Mouse (Mus musculus) kidney, postnatal 14 days (tissue): ENCODE data around the gene Wbp11.
"Not testable (repeated sequence)": the region's sequence is repeated elsewhere in the genome, so short reads cannot be mapped to it uniquely, and the experiment has no call there.

Source experiments
- DNase-seq: peaks from one replicate; pipeline ENCODE4 v3.0.0; 2022; ENCODE audit warnings: mixed read lengths

Gene Wbp11

DNA sequence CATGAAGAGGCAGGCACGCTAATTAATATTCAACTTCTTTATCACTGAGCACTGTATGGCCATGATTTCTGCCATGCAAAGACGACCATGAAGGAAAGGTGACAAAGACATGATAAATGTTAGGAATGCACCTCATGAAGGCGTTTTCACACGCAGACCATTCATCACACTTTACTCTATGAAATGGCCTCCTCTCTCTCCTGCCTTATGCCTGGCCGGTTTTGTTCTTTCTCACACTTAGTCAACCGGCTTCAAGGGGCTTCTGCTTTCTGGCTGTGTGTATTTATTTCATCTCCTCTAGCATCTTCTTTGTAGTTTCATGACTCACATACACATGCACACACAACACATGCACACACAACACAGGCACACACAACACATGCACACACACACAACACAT is 26.8 kb downstream of the Wbp11 start:
- no peak for DNase-seq

DNA sequence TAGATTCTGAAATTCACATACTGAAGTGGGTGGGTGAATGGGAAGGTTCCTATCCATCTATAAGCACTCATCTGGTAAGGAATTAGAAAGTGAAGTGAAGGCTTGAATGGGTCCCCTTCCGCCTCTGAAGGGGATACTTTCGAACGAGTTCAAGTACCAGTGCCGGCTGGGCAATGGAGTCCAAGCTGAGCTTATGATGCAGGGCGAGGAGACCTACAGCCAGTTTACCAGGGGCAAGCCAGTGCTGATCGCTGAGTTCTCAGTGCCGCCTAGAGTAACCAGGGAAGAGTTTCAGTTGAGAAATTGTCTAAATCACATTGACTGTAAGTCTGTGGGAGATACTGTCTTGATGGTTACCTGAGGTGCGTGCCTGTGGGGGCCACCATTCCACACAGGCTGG is 27.3 kb downstream of the Wbp11 start:
- DNase-seq = no peak

DNA sequence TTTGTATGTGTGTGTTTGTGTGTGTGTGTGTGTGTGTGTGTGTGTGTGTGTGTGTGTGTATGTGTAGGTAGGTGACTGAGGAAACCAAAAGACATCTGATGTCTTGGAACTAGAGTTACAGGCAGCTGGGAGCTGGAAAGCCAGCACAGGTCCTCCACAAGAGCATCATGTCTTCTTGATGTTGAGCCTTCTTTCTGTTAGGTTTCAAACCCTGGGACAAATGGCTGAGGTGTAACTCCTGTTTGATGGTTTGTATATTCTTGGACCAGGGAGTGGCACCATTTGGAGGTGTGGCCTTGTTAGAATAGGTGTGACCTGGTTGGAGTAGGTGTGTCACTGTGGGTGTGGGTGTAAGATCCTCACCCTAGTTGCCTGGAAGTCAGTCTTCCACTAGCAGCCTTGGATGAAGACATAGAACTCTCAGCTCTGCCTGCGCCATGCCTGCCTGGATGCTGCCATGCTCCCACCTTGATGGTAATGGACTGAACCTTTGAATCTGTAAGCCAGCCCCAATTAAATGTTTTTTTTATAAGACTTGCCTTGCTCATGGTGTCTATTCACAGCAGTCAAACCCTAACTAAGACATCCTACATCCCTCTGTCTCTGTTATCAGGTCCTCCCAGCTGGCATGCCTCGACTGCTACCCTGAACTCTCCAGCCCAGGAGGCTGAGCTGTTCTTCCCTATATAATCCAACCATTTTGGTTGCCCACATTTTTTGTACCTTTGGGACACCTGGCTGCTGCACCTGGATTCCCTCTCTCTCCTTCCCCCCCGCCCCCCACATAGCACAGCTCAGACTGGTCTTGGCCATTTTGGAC is 29.9 kb downstream of the Wbp11 start:
- not testable (repeated sequence) for DNase-seq

DNA sequence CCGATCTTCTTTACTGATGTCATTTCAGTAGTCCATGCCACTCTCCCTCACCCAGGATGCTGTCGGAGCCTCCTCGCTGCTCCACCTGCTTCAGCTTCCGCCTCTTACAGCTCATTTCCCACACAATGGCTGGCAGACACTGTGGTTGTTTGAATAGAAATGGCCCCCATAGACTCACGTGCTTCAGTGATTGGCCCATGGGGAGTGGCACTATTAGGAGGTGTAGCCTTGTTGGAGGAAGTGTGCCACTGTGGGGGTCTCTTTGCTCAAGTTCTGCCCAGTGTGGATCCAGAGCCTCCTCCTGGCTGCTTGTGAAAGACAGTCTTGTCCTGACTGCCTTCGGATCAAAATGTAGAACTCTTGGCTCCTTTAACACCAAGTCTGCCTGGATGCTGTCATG is 32.2 kb downstream of the Wbp11 start:
- DNase-seq = no peak

DNA sequence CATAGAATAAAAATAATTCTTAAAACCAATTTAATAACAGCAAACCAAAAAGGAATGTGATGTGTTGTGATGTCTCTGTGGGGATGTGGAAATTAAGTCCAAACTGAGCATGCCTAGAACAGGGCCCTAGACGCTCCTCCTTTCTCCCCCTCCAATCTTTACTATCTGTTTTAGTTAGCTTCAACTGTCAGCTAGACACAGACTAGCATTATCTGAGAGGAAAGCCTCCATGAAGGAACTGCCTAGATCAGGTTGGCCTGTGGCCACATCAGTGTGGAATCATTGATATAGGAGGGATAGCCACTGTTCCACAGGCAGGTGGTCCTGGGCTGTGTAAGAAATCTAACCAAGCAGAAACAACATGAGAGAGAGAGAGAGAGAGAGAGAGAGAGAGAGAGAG is 32.9 kb downstream of the Wbp11 start:
- DNase-seq = no peak

DNA sequence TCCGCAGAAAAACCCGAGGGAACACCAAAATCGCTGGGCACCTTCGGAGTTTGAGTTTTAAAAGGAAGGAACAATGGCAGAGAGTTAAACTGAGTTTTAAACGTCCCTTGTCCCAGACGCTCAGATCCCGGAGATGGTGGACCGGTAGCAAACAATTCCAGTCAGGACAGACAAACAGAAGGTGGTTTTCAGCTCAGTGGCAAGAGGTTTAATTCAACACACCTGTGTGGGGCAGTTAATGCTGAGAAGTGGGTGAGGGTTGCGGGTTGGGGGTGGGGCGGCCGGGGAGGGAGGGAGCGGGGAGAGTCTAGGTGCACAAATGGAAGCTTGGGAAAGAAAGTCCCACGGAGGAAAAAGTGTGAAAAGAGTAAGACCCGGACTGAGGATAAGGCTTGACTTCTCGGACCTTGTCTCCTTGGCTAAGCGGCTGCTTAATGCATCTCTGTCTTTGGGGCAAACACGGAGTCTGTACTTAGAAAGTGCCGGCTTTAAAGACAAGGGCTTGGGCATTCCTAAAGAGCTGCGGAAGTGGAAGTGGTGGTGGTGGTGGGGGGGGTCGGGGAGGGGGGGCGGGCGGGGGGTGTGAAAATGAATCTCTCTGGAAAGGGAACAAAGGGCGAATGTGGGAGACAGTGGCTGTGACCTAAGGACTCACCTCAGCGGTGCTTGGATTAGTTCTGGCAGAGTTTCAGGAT is 34.1 kb downstream of the Wbp11 start:
- DNase-seq = no peak

DNA sequence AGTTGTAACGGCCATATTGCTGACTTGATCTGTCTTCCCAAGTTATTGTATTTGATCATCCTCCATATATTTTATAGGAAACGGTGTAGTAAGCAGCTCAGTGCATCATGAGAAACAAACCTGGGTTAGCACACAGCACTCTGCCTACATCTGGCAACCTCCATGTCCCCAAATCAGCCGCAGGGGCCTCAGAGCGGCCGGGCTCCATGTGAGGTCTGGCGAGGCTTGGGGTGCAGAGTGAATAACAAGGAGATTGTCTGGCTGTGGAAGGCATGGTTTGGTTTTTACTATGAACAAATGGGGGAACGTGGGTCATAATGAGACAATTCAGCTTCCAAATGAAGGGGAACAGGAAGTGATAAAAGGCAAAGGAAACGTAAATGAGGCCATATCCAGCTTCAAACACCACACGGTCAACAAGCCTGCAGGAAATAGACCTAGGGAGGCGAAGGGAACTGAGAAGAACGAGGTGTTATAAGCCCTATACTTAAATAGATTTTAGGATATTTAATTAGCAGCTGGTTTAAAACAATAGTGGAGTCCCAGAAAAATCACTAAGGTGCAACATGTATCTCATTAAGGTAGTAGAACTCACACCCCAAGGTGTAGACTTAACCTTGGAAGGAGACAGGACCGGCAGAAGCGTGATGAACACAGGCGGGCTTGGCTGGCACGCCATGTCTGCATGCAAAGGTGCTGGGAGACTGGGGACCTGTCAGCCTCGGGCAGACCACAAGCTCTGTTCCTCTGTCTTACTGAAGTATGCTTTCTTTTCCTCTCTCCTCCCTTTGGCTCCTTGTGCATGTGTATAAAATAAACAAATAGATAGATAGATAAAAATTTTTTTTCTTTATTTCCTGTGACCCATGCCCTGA is 34.9 kb downstream of the Wbp11 start:
- no peak for DNase-seq

DNA sequence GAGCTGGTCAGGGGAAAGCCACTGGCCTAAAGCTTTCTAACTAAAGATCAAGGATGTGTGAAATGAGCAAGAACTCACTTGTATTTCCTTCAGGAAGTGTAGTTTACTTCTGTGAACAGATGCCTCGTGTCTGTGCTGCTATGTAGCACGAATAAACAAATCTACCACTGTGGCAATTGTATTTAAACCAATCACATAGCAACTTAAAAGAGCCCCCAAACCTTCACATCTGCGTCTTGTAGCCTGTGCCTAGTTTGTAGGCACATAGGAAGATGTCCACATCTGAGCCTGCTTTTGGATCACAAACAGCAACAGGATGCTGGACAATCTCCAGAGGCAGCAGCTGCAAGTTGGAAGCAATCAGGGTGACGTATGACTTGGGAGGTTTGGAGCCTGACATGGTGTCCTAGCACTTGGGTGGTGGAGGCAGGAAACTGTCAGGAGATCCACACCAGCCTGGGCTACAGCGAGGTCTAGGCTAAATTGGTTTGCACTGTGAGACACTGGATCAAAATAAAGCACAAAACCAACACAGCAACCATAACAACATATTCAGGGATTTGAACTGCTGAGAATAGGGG is 38.6 kb downstream of the Wbp11 start:
- DNase-seq = peak; percentile 80

DNA sequence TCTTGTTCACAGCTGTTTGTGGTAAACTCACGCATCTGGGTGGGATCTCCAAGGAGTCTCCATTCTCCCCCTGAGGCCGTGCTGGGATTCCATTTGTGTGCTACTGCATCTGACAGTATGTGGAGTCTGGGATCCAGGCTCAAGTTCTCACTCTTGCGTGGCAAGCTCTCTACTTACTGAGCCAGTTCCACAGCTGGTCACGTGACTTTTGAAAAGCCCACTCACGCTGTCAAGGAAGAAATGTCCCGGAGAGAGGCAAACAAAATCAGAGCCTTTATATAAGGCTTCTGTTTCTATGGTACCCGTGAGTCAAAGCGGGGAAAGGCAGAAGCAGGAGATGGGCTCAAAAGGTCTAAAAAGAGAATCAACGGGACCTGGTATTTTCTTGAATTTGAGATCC is 45.3 kb downstream of the Wbp11 start:
- no peak for DNase-seq

DNA sequence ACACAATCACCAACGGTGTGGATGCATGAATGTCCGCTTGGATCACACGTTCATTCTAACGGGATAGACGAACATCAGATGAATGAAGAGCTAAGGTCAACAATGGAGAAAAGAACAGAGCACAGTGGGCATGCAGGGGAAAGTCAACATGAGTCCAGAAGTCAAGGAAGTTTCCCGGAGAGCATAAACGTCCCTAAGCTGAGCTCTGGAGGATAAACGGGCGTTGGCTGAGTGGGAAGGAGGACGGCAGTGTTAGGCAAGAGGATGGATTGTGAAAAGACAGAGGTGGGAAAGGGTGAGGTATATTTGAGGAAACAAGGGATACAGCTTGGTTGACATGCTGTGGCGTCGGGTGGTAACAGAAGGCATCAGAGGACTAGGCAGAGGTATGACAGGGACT is 45.9 kb downstream of the Wbp11 start:
- no peak for DNase-seq

DNA sequence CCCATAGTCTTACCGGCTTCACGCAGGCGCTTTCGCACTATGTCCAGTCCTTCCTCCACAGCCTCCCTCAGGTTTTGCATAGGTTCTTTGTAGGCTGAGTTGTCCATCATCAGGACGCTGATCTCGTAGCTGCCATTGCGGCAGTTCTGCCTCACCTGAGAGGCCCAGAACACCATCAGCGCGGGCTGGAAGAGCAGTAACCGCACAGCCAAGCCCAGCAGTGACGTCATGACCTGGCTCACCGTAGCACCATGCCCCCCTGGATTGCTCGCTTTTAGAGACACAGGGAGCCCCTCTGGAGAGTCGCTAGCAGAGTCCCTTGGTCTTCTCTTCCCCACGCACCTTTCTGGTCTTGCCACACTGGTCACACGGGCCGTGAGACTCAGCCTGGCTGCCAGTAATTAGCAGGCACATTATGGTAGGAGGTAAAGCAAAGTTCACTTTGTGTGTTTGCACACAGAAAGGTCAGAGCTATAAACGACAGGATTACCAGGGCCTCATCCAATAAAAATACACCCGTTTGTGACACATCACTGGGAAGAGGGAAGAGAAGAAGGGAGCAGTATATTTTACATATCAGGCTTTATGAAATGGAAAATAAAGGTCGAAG is 46.6 kb downstream of the Wbp11 start, which contains the start of gene Gucy2c:
TSS of gene Gucy2c (minus strand) at position 389 of the 610 bp plus-strand sequence.
- no peak for DNase-seq

DNA sequence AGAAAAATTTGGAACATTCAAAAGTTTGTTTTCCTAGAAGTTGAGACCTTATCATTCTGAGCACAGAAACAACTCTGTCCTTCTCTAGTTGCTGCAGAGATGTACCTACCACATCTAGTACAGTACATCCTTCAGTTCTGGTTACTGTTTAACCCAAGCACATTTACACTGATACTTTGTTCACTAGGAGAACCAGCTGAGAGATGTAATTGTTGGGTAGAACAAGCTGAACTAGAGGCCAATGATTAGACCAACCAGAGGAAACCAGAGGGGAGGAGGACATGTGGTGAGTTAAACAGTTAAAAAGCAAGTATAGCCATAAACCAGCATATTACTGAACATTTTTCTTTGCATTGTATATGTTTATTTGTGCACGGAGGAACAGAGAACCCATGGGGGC is 51.6 kb downstream of the Wbp11 start:
- no peak for DNase-seq

DNA sequence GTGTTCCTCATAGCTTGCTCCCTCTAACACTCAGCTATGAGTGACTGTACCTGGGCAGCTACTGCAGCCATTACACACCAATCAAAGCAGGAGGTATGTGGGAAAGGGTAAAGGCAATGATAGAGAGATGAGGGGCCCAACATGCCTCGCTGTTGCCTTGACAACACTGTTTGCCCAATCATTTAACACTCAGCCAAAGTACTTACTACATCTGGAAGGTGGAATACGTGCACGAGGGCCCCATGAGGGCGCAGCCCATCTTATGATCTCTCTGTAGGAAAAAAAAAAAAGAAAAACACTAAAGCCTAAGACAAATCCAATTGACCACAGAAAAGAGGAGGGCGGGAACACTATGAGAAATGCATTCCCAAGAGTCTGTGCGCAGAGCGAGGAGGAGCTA is 58.2 kb downstream of the Wbp11 start:
- no peak for DNase-seq

DNA sequence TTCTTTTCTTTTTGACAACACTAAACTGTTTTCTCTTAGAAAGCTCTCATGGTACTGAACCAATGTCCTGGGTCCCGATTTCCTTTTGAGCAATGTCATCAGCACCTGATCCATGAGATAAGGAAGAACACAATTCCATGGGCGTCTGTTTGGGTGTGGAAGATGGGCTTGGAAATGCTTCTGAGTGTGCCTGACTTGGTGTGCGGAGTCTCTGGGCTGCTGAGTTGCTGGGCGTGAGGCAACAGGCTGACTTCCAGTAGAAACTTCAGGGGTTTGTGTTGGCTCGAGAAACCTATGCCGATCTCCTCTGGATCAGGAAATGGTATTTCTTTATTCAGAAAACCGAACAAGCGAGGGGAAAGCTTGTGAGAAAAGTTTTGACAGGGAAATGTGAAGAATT is 58.9 kb downstream of the Wbp11 start:
- DNase-seq = no peak

DNA sequence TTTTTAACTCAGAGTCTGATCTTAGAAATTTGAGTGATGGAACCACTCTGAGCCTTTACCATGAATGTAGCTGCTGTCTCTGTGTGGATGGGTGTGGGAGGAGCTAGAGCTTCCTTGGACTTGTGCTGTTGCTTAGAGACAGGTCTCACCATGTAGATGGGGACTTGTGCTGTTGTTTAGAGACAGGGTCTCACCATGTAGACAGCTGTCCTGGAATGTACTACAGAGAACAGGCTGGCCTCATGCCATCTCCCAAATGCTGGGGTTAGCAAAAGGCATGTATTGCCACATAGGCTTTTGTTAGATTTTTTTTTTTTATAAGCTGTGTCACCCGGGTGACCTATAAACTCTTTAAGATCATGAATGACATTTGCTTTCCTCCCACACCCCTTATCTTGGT is 64.1 kb downstream of the Wbp11 start:
- no peak for DNase-seq
